Mouse (Mus musculus): ENCODE data around the gene 4930452B06Rik.

4930452B06Rik gene

GRCm38 (mm10) chr14:8517681-8518080, 148.4 kb downstream of the 4930452B06Rik start:
- DNase-seq: no peak

GRCm38 (mm10) chr14:8514071-8514470, 152.0 kb downstream of the 4930452B06Rik start:
- no peak for DNase-seq

- DNase-seq: no peak
Observed at GRCm38 (mm10) chr14:8511276-8511675, 154.8 kb downstream of the 4930452B06Rik start.

GRCm38 (mm10) chr14:8510288-8510959, 155.6 kb downstream of the 4930452B06Rik start:
- no peak for DNase-seq

- DNase-seq: no peak
Observed at GRCm38 (mm10) chr14:8508669-8509068, 157.4 kb downstream of the 4930452B06Rik start.

- no peak for DNase-seq
Observed at GRCm38 (mm10) chr14:8504206-8504605, 161.8 kb downstream of the 4930452B06Rik start.

- no peak for DNase-seq
Observed at GRCm38 (mm10) chr14:8503345-8503744, 162.7 kb downstream of the 4930452B06Rik start.

GRCm38 (mm10) chr14:8502496-8502895, 163.5 kb downstream of the 4930452B06Rik start:
- no peak for DNase-seq

GRCm38 (mm10) chr14:8495691-8496090, 170.3 kb downstream of the 4930452B06Rik start:
- no peak for DNase-seq

GRCm38 (mm10) chr14:8494952-8495351, 171.1 kb downstream of the 4930452B06Rik start:
- no peak for DNase-seq

GRCm38 (mm10) chr14:8494260-8494659, 171.8 kb downstream of the 4930452B06Rik start:
- DNase-seq: no peak

GRCm38 (mm10) chr14:8478098-8478497, 187.9 kb downstream of the 4930452B06Rik start:
- no peak for DNase-seq

GRCm38 (mm10) chr14:8477348-8477747, 188.7 kb downstream of the 4930452B06Rik start:
- DNase-seq: no peak

GRCm38 (mm10) chr14:8476606-8477005, 189.4 kb downstream of the 4930452B06Rik start:
- DNase-seq: peak; percentile 75

- DNase-seq: no peak
Observed at GRCm38 (mm10) chr14:8475851-8476250, 190.2 kb downstream of the 4930452B06Rik start.

GRCm38 (mm10) chr14:8472884-8473283, 193.2 kb downstream of the 4930452B06Rik start:
- no peak for DNase-seq

GRCm38 (mm10) chr14:8464401-8465154, 201.5 kb downstream of the 4930452B06Rik start:
- DNase-seq: no peak

- no peak for DNase-seq
Observed at GRCm38 (mm10) chr14:8462973-8463372, 203.1 kb downstream of the 4930452B06Rik start.

- no peak for DNase-seq
Observed at GRCm38 (mm10) chr14:8462321-8462909, 203.6 kb downstream of the 4930452B06Rik start.

- peak; percentile 72 for DNase-seq
Observed at GRCm38 (mm10) chr14:8460226-8461129, 205.6 kb downstream of the 4930452B06Rik start.

- no peak for DNase-seq
Observed at GRCm38 (mm10) chr14:8459759-8460158, 206.3 kb downstream of the 4930452B06Rik start.

GRCm38 (mm10) chr14:8451117-8451516, 214.9 kb downstream of the 4930452B06Rik start:
- no peak for DNase-seq

GRCm38 (mm10) chr14:8450342-8450741, 215.7 kb downstream of the 4930452B06Rik start:
- DNase-seq: no peak
